Mouse (Mus musculus) forebrain, postnatal 0 days (tissue): ENCODE results near the gene Camk2n1. TPM values are rescaled to one million over a fixed set of nuclear protein-coding genes. Genes with fewer than 3 reads are reported as not detected.

ENCODE experiments used
- ATAC-seq: fragments of 200-750 bp; cut with Nextera tagmentation; 2 replicates; pipeline ENCODE4 v1.8.0; 2017; ENCODE audit warnings: mild to moderate bottlenecking, moderate library complexity
- DNase-seq: peaks from one replicate; pipeline ENCODE4 v3.0.0-alpha.2; 2015
- H3K27ac ChIP-seq: fragments of 300-500 bp; sonication (generic); 2 replicates; pipeline ENCODE4 v1.5.1; 2014; ENCODE audit warnings: low read depth, mild to moderate bottlenecking, antibody characterized with exemption, low read length, moderate library complexity, mixed read lengths
- H3K27me3 ChIP-seq: fragments of 300-500 bp; sonication (generic); 2 replicates; pipeline ENCODE4 v1.6.1; 2014; ENCODE audit warnings: mild to moderate bottlenecking, low read length, mixed read lengths; ENCODE audit not compliant: insufficient read depth
- H3K36me3 ChIP-seq: fragments of 300-500 bp; sonication (generic); 2 replicates; pipeline ENCODE4 v1.6.1; 2014; ENCODE audit warnings: mild to moderate bottlenecking, moderate library complexity; ENCODE audit not compliant: insufficient read depth
- H3K4me1 ChIP-seq: fragments of 300-500 bp; sonication (generic); 2 replicates; pipeline ENCODE4 v1.6.1; 2014; ENCODE audit warnings: antibody characterized with exemption; ENCODE audit not compliant: insufficient read depth
- H3K4me2 ChIP-seq: fragments of 300-500 bp; sonication (generic); 2 replicates; pipeline ENCODE4 v1.6.1; 2014; ENCODE audit warnings: low read depth, mild to moderate bottlenecking, moderate library complexity
- H3K4me3 ChIP-seq: fragments of 300-500 bp; sonication (generic); 2 replicates; pipeline ENCODE4 v1.5.1; 2014; ENCODE audit warnings: low read depth, low read length, mixed read lengths
- H3K9ac ChIP-seq: fragments of 300-500 bp; sonication (generic); 2 replicates; pipeline ENCODE4 v1.6.1; 2014; ENCODE audit warnings: mild to moderate bottlenecking
- H3K9me3 ChIP-seq: fragments of 300-500 bp; sonication (generic); 2 replicates; pipeline ENCODE4 v1.6.1; 2016; ENCODE audit warnings: low read length
- CTCF ChIP-seq: sonication (generic); IDR thresholded peaks from 2 replicates; pipeline ENCODE4 v1.5.1; 2016; ENCODE audit warnings: antibody characterized with exemption, control low read depth, low read depth
- WGBS: fragments of 180-500 bp; shearing (Covaris S2); extraction: QIAGEN DNeasy Blood & Tissue Kit; methylation state at CpG from one replicate; pipeline ENCODE4 v1.1.7; 2014; 5-methylcytosine and 5-hydroxymethylcytosine counted together
- polyA plus RNA-seq: library from polyadenylated mRNA; unstranded; fragments of >200 nt; fragmentation: Nextera tagmentation; extraction: Ambion mirVana; gene quantifications from 2 replicates; pipeline ENCODE4 v1.2.1, GENCODE M21; 2015
- total RNA-seq: library from RNA; depleted of rRNA; stranded (reverse); fragments of >200 nt; gene quantifications from 2 replicates; pipeline ENCODE4 v1.2.3, GENCODE M21; 2014; rRNA removed

The Camk2n1 gene
- total RNA-seq (45.9 and 48.3 TPM in 2 replicates), polyA plus RNA-seq (17.1 and 21.4 TPM in 2 replicates)

DNA sequence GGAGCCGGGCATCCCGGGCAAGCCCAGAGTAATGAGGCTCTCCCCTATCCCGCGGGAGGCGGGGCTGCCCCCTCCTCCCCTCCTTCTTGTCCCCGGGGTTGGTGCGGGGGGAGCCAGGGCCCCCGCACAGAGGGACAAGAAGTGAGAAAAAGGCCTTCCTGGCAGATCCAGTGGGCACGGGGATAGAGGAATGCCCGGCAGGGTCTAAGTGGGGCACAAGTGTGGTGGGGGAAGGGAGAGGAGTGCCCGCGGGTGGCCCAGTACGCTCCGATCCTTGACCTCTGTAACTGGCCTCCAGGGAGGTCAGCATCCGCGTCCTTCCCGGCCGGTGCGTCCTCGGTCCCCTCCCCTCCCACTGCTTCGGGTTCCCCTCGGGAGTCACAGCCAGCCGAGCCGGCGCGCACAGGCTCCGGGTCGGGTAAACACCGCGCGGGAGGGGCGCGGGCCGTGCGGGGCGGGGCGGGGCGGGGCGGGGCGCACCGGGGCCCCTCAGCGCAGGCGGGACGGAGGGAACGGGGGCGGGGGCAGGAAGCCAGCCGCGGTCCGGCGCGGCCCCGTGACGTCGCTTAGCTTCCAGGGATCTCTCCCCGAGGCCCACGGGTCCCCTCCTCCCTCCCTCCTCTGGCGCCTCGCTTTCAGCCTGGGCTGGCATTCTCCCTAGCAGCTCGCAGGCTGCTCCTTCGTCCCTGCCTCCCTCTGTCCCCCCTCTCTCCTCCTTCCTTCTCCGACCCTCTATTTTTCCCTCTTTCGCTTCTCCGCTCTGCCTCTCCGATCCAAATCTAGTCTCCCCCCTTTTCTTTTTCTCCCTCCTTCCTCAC, at the start of gene Camk2n1:
Gene Camk2n1, plus strand, starts transcription at position 562 of the 818 bp plus-strand sequence.
- H3K4me1 ChIP-seq = peaks cover 5% of the 10 kb centered on the region
- H3K27me3 ChIP-seq = no peaks in the 10 kb centered on the region
- H3K4me3 ChIP-seq = peak within 1 kb of the TSS; percentile 82
- peak within 1 kb of the TSS; percentile 86 for H3K9ac ChIP-seq
- ATAC-seq = peak; percentile 82
- DNase-seq = peak; percentile 81
- no peak for TF ChIP-seq CTCF
- H3K9me3 ChIP-seq = no peaks in the 10 kb centered on the region
- H3K27ac ChIP-seq = peak within 1 kb of the TSS; percentile 90
- no peaks in the 10 kb centered on the region for H3K36me3 ChIP-seq
- H3K4me2 ChIP-seq = peak within 1 kb of the TSS; percentile 96
- 6% methylated on average over 27 of the region's 64 CpGs for WGBS

DNA sequence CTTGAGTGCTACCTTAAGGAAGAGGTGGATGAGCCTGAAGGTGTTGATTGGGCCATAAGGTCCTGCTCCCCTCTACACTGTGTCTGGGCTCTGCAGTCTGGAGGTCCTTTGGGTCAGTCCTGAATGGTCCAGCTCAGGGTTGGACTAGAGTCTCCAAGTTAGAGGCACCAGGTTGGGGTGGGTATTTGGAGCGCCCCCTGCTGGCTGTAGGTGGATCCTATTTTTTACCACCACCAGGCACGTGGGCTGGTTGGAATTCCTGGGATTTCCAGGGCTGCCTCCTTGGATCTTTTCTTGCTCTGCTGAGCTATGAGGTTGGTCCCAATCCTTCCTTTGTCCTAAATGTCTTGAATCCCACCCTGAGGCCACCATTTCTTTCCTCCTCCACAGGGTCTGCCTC, 49.3 kb upstream of the Camk2n1 start:
- DNase-seq (no peak), ATAC-seq (no peak)
- Histone ChIP-seq H3K27me3 (no peaks in the 10 kb centered on the region), H3K4me3 (no peak overlapping the region), H3K36me3 (no peaks in the 10 kb centered on the region), H3K27ac (no peak overlapping the region), H3K9ac (no peak overlapping the region), H3K4me2 (no peak overlapping the region), H3K4me1 (no peaks in the 10 kb centered on the region), H3K9me3 (no peaks in the 10 kb centered on the region)
- peak; percentile 42 for TF ChIP-seq CTCF
- 4% methylated on average over 2 of the region's 2 CpGs for WGBS

DNA sequence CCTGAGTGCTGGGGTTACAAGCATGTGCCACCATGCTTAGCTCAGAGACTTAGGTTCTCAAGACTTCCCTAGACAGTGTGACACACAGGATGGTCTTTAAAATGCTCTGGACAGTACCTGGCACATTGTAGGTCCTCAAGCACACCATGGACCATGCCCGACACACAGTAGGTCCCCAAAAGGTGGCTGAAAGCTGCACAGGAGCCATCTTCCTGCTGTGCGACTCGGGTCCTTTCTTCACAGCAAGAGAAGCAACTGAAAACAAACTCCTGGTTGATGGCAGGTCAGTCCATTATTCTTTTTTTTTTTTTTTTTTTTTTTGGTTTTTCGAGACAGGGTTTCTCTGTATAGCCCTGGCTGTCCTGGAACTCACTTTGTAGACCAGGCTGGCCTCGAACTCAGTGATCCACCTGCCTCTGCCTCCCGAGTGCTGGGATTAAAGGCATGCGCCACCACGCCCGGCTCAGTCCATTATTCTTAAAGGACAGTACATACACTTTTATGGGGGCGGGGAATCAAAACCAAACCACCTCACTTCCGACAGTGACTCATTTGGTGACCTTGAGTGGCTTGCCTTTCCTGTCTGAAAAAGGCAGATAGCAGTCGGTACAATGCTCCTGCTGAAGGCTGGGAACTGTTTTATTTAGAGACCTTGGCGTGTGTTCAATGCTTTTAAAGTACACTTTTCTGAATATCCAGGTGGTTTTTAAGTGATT, 46.5 kb upstream of the Camk2n1 start:
- no peak overlapping the region for H3K27ac ChIP-seq

DNA sequence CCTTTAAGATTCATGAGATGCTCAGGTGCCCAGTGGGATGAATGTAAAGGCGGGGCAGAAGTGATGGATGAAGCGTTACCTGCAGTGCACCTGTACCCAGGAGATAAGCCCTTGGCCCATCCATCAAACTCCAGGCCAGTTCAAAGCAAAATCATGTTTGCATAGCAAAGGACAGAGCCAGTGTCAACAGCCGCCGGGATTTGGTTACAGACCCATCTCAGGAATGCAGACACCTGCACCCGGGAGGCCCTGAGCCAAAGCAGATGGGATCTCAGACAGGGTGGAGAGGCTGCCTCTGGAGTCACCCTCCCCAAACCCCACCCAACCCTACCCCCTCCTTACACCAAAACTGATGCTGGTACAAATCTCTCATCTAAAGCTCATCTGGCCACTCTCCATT, 43.1 kb upstream of the Camk2n1 start:
- H3K9ac ChIP-seq = no peak overlapping the region
- no peak for TF ChIP-seq CTCF
- H3K27ac ChIP-seq = no peak overlapping the region
- peaks cover 8% of the 10 kb centered on the region; the same call in 1 of the 2 replicates for H3K27me3 ChIP-seq
- no peak overlapping the region for H3K4me2 ChIP-seq
- 29% methylated on average over 5 of the region's 5 CpGs for WGBS
- no peak for ATAC-seq
- no peak overlapping the region for H3K4me3 ChIP-seq
- H3K36me3 ChIP-seq = no peaks in the 10 kb centered on the region
- peaks cover 5% of the 10 kb centered on the region; the same call in 1 of the 2 replicates for H3K4me1 ChIP-seq
- DNase-seq = no peak
- H3K9me3 ChIP-seq = no peaks in the 10 kb centered on the region

More for the DNA sequence above, 46.5 kb upstream of the Camk2n1 start:
- DNase-seq (no peak), ATAC-seq (no peak)
- H3K9me3 ChIP-seq = no peaks in the 10 kb centered on the region
- TF ChIP-seq CTCF = no peak
- H3K4me1 ChIP-seq = no peaks in the 10 kb centered on the region
- 81% methylated on average over 12 of the region's 13 CpGs for WGBS
- peaks cover 8% of the 10 kb centered on the region; the same call in 1 of the 2 replicates for H3K27me3 ChIP-seq
- no peak overlapping the region for H3K4me2 ChIP-seq
- no peaks in the 10 kb centered on the region for H3K36me3 ChIP-seq
- no peak overlapping the region for H3K4me3 ChIP-seq
- no peak overlapping the region for H3K9ac ChIP-seq

DNA sequence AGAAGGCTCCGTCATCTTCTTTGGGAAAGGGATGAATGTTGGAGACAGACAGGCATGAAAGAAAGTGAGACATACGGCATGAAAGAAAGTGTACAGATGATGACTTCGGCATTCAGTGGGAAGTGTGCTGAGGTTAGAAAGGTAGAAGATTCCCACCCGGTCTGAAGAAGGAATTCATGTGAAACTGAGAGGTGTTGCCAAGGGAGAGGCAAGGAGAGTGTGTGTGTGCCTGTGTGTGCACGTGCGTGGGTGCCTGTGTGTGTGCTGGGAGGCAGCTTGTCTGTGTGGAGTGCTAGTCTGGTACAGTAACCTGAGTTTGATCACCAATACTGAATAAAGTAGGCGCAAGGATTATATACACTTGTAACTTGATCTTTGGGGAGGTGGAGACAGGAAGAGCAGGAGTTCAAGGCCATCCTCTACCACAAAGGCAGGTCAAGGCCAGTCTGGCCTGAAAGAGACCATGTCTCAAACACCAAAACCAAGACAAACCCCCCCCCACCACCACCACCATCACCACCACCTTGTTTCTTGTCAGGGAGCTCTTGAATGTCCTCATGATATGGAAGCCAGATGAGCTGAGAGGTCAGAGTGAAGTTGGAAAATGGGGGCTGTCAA, 42.5 kb upstream of the Camk2n1 start:
- Histone ChIP-seq H3K9ac (no peak overlapping the region), H3K36me3 (no peaks in the 10 kb centered on the region), H3K4me2 (no peak overlapping the region), H3K4me1 (peaks cover 5% of the 10 kb centered on the region; the same call in 1 of the 2 replicates), H3K27ac (no peak overlapping the region), H3K27me3 (peaks cover 8% of the 10 kb centered on the region; the same call in 1 of the 2 replicates), H3K4me3 (no peak overlapping the region), H3K9me3 (no peaks in the 10 kb centered on the region)
- DNase-seq = no peak
- no peak for ATAC-seq
- 57% methylated on average over 7 of the region's 7 CpGs for WGBS
- no peak for TF ChIP-seq CTCF

DNA sequence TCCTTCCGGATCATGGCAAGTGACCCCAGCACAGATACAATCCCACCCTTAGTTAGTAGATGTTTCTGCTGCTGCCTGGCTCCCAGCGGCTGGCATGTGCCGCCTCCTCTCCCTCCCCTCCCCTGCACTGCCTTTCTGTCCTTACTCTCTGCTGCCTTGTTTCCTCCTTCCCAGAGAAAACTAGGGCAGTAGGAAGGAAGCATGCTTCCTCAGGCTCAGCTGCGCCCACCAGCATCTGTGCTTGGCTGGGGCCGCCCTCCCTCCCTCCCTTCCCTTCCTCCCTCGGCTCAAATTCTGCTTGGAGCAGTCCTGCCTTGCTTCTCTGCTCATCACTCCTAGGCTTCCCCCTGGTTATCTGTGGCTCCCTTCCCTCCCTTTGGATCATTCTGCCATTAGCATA, 39.4 kb upstream of the Camk2n1 start:
- Histone ChIP-seq H3K36me3 (no peaks in the 10 kb centered on the region), H3K4me1 (peaks cover 21% of the 10 kb centered on the region), H3K9ac (peak overlapping the region; percentile 25; the same call in 1 of the 2 replicates), H3K4me2 (no peak overlapping the region), H3K27me3 (peaks cover 8% of the 10 kb centered on the region; the same call in 1 of the 2 replicates), H3K4me3 (no peak overlapping the region), H3K27ac (peak overlapping the region; percentile 70), H3K9me3 (no peaks in the 10 kb centered on the region)
- WGBS = 22% methylated on average over 6 of the region's 6 CpGs
- DNase-seq (peak; percentile 65), ATAC-seq (peak; percentile 66)
- no peak for TF ChIP-seq CTCF
